Mouse (Mus musculus) heart, adult 2 months (tissue): ENCODE measurements around the gene Gnb3.

Experiments used
- CTCF ChIP-seq: fragments of 200-600 bp; IDR thresholded peaks from 2 replicates; pipeline ENCODE4 v1.8.1; 2022; ENCODE audit warnings: antibody characterized with exemption, mild to moderate bottlenecking, moderate library complexity
- EP300 ChIP-seq: fragments of 200-500 bp; IDR thresholded peaks from 2 replicates; pipeline ENCODE4 v1.6.1; 2011; ENCODE audit warnings: low read depth, low read length, control low read depth; ENCODE audit not compliant: insufficient read depth
- POLR2A ChIP-seq: fragments of 200-500 bp; IDR thresholded peaks from 2 replicates; pipeline ENCODE4 v1.6.1; 2011; ENCODE audit warnings: mild to moderate bottlenecking, low read depth, low read length, control low read depth; ENCODE audit not compliant: insufficient read depth

DNA sequence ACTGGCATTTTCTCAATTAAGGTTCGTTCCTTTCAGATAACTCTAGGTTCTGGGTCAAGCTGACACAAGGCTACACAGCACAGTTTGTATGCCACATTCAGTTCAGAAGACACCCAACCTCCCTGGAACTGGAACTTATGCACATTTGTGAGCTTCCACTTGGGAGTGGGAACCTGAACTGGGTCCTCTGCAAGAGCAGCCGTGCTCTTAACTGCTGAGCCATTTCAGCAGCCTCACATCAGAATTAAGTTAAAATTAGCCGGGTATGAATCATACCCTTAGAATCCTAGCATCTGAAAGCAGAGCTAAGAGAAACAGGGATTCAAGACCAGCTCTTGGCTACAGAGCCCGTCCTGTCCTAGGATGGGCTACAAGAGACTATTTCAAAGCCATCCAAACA, 32.7 kb downstream of the Gnb3 start:
- TF ChIP-seq POLR2A (no peak), CTCF (no peak), EP300 (no peak)
